Mouse (Mus musculus) layer of hippocampus, adult 18-20 months (tissue): ENCODE data around the gene Snx29. TPM values are rescaled to one million over a fixed set of nuclear protein-coding genes. Genes with fewer than 3 reads are reported as not detected.
"Not testable (repeated sequence)": the region's sequence is repeated elsewhere in the genome, so short reads cannot be mapped to it uniquely, and the experiment has no call there.

ENCODE experiments used
- DNase-seq, 2 experiments: peaks; one replicate each; pipeline ENCODE4 v3.0.0; 2022; ENCODE audit warnings: low spot score in 2 of 2
- total RNA-seq, 2 experiments: library from RNA; stranded (reverse); gene quantifications; 2 replicates each; pipeline ENCODE4 v1.2.3; 2021

The Snx29 gene
- total RNA-seq, 2 experiments from 2014 or later, result 20.5 to 24.6 TPM

GRCm38 (mm10) chr16:11479605-11480004, 156.9 kb downstream of the Snx29 start:
- no peak for DNase-seq

- DNase-seq, result no peak
Observed at GRCm38 (mm10) chr16:11482189-11482588, 159.5 kb downstream of the Snx29 start.

- DNase-seq, result no peak
Observed at GRCm38 (mm10) chr16:11494895-11495294, 172.2 kb downstream of the Snx29 start.

GRCm38 (mm10) chr16:11495923-11496616, 173.4 kb downstream of the Snx29 start:
- DNase-seq, result no peak

- DNase-seq, result no peak
Observed at GRCm38 (mm10) chr16:11496721-11497120, 174.0 kb downstream of the Snx29 start.

GRCm38 (mm10) chr16:11500061-11500460, 177.4 kb downstream of the Snx29 start:
- no peak for DNase-seq

GRCm38 (mm10) chr16:11501138-11501537, 178.4 kb downstream of the Snx29 start:
- no peak for DNase-seq

- DNase-seq, result no peak
Observed at GRCm38 (mm10) chr16:11501611-11502010, 178.9 kb downstream of the Snx29 start.

- DNase-seq, result no peak
Observed at GRCm38 (mm10) chr16:11504666-11505491, 182.2 kb downstream of the Snx29 start.

GRCm38 (mm10) chr16:11505492-11506176, 182.9 kb downstream of the Snx29 start:
- DNase-seq, result peak in 1 of 2 experiments; percentile 50

GRCm38 (mm10) chr16:11507188-11507731, 184.6 kb downstream of the Snx29 start:
- DNase-seq, result no peak

GRCm38 (mm10) chr16:11508341-11508740, 185.6 kb downstream of the Snx29 start:
- no peak for DNase-seq

GRCm38 (mm10) chr16:11510416-11510815, 187.7 kb downstream of the Snx29 start:
- DNase-seq, result no peak

- no peak for DNase-seq
Observed at GRCm38 (mm10) chr16:11510854-11511253, 188.1 kb downstream of the Snx29 start.

GRCm38 (mm10) chr16:11511696-11512095, 189.0 kb downstream of the Snx29 start:
- DNase-seq, result not testable (repeated sequence)

GRCm38 (mm10) chr16:11516681-11517080, 194.0 kb downstream of the Snx29 start:
- no peak for DNase-seq

- DNase-seq, result no peak
Observed at GRCm38 (mm10) chr16:11517385-11517784, 194.7 kb downstream of the Snx29 start.

GRCm38 (mm10) chr16:11518803-11519498, 196.2 kb downstream of the Snx29 start:
- no peak for DNase-seq

GRCm38 (mm10) chr16:11526104-11526786, 203.5 kb downstream of the Snx29 start:
- DNase-seq, result no peak

GRCm38 (mm10) chr16:11526996-11527395, 204.3 kb downstream of the Snx29 start:
- DNase-seq, result peak; percentile 44 to 45
